Mouse (Mus musculus) intestine, embryonic 15.5 days (tissue): ENCODE results near the gene Epb41l2. TPM values are rescaled to one million over a fixed set of nuclear protein-coding genes. Genes with fewer than 3 reads are reported as not detected.

ENCODE experiments used
- ATAC-seq: fragments of 200-750 bp; cut with Nextera tagmentation; 2 replicates; pipeline ENCODE4 v1.8.0; 2017; ENCODE audit warnings: moderate TSS enrichment, moderate library complexity
- H3K27ac ChIP-seq: fragments of 300-500 bp; sonication (generic); 2 replicates; pipeline ENCODE4 v1.5.1; 2015; ENCODE audit warnings: mild to moderate bottlenecking, inconsistent platforms
- H3K27me3 ChIP-seq: fragments of 300-500 bp; sonication (generic); replicated peaks from 2 replicates; pipeline ENCODE4 v1.6.1; 2015; ENCODE audit warnings: inconsistent platforms
- H3K36me3 ChIP-seq: fragments of 300-500 bp; sonication (generic); 2 replicates; pipeline ENCODE4 v1.6.1; 2015; ENCODE audit warnings: inconsistent platforms
- H3K4me1 ChIP-seq: fragments of 300-500 bp; sonication (generic); replicated peaks from 2 replicates; pipeline ENCODE4 v1.6.1; 2015; ENCODE audit warnings: inconsistent platforms
- H3K4me2 ChIP-seq: fragments of 300-500 bp; sonication (generic); replicated peaks from 2 replicates; pipeline ENCODE4 v1.6.1; 2015; ENCODE audit warnings: mild to moderate bottlenecking, inconsistent platforms
- H3K4me3 ChIP-seq: fragments of 300-500 bp; sonication (generic); replicated peaks from 2 replicates; pipeline ENCODE4 v1.5.1; 2015; ENCODE audit warnings: inconsistent platforms
- H3K9ac ChIP-seq: fragments of 300-500 bp; sonication (generic); 2 replicates; pipeline ENCODE4 v1.6.1; 2015; ENCODE audit warnings: inconsistent platforms
- H3K9me3 ChIP-seq: fragments of 300-500 bp; sonication (generic); 2 replicates; pipeline ENCODE4 v1.6.1; 2016; ENCODE audit warnings: inconsistent platforms
- WGBS: fragments of 180-500 bp; shearing (Covaris S2); methylation state at CpG from one replicate; pipeline ENCODE4 v1.1.7; 2015; 5-methylcytosine and 5-hydroxymethylcytosine counted together
- polyA plus RNA-seq: library from polyadenylated mRNA; unstranded; fragments of >200 nt; fragmentation: Nextera tagmentation; extraction: Ambion mirVana; gene quantifications from 2 replicates; pipeline ENCODE4 v1.2.1, GENCODE M21; 2015

The Epb41l2 gene
- polyA plus RNA-seq, 1 experiment from 2014 or later = 42.1 TPM

- H3K9ac ChIP-seq = no peak overlapping the region
- H3K27ac ChIP-seq = peak overlapping the region; percentile 60; the same call in 1 of the 2 replicates
- no peaks in the 10 kb centered on the region for H3K9me3 ChIP-seq
- H3K4me1 ChIP-seq = peaks cover 35% of the 10 kb centered on the region
- ATAC-seq = no peak
- no peak overlapping the region for H3K4me3 ChIP-seq
- H3K27me3 ChIP-seq = no peaks in the 10 kb centered on the region
- H3K36me3 ChIP-seq = no peaks in the 10 kb centered on the region
- peak overlapping the region; percentile 36 for H3K4me2 ChIP-seq
- 43% methylated on average over 5 of the region's 5 CpGs for WGBS
These were observed 73.3 kb downstream of the Epb41l2 start for GRCm38 (mm10) chr10:25432938-25433337.

- Histone ChIP-seq H3K36me3 (no peaks in the 10 kb centered on the region), H3K27ac (no peak overlapping the region), H3K4me3 (no peak overlapping the region), H3K4me1 (peaks cover 31% of the 10 kb centered on the region), H3K27me3 (no peaks in the 10 kb centered on the region), H3K4me2 (no peak overlapping the region), H3K9me3 (no peaks in the 10 kb centered on the region), H3K9ac (no peak overlapping the region)
- no peak for ATAC-seq
- WGBS = 19% methylated on average over 3 of the region's 3 CpGs
These were observed 73.9 kb downstream of the Epb41l2 start for GRCm38 (mm10) chr10:25433524-25433923.

- Histone ChIP-seq H3K36me3 (no peaks in the 10 kb centered on the region), H3K27ac (peak overlapping the region; percentile 34; the same call in 1 of the 2 replicates), H3K9ac (no peak overlapping the region), H3K9me3 (no peaks in the 10 kb centered on the region), H3K4me2 (peak overlapping the region; percentile 34), H3K4me1 (peaks cover 28% of the 10 kb centered on the region), H3K4me3 (no peak overlapping the region), H3K27me3 (no peaks in the 10 kb centered on the region)
- ATAC-seq = peak; percentile 84
- WGBS = 30% methylated on average over 13 of the region's 13 CpGs
These were observed 74.9 kb downstream of the Epb41l2 start for GRCm38 (mm10) chr10:25434358-25435044.

GRCm38 (mm10) chr10:25436703-25437401 is 77.3 kb downstream of the Epb41l2 start:
- Histone ChIP-seq H3K9ac (no peak overlapping the region), H3K27ac (no peak overlapping the region), H3K27me3 (no peaks in the 10 kb centered on the region), H3K36me3 (no peaks in the 10 kb centered on the region), H3K9me3 (no peaks in the 10 kb centered on the region), H3K4me1 (peaks cover 17% of the 10 kb centered on the region), H3K4me2 (no peak overlapping the region), H3K4me3 (no peak overlapping the region)
- 88% methylated on average over 6 of the region's 6 CpGs for WGBS
- ATAC-seq = no peak

- 86% methylated on average over 6 of the region's 6 CpGs for WGBS
- no peak for ATAC-seq
These were observed 78.1 kb downstream of the Epb41l2 start for GRCm38 (mm10) chr10:25437586-25438298.

GRCm38 (mm10) chr10:25438299-25438680 is 78.7 kb downstream of the Epb41l2 start:
- H3K4me1 ChIP-seq = peaks cover 13% of the 10 kb centered on the region
- no peaks in the 10 kb centered on the region for H3K27me3 ChIP-seq
- H3K4me3 ChIP-seq = no peak overlapping the region
- WGBS = 73% methylated on average over 8 of the region's 8 CpGs
- H3K9ac ChIP-seq = no peak overlapping the region
- H3K4me2 ChIP-seq = no peak overlapping the region
- no peaks in the 10 kb centered on the region for H3K36me3 ChIP-seq
- H3K27ac ChIP-seq = no peak overlapping the region
- no peaks in the 10 kb centered on the region for H3K9me3 ChIP-seq
- no peak for ATAC-seq

More at GRCm38 (mm10) chr10:25437586-25438298, 78.1 kb downstream of the Epb41l2 start:
- no peak overlapping the region for H3K27ac ChIP-seq
- H3K9me3 ChIP-seq = no peaks in the 10 kb centered on the region
- H3K36me3 ChIP-seq = no peaks in the 10 kb centered on the region
- H3K4me1 ChIP-seq = peaks cover 13% of the 10 kb centered on the region
- H3K4me3 ChIP-seq = no peak overlapping the region
- H3K4me2 ChIP-seq = no peak overlapping the region
- no peak overlapping the region for H3K9ac ChIP-seq
- H3K27me3 ChIP-seq = no peaks in the 10 kb centered on the region

GRCm38 (mm10) chr10:25439163-25439562 is 79.6 kb downstream of the Epb41l2 start:
- Histone ChIP-seq H3K4me2 (no peak overlapping the region), H3K4me1 (peaks cover 10% of the 10 kb centered on the region), H3K9me3 (no peaks in the 10 kb centered on the region), H3K27ac (no peak overlapping the region), H3K36me3 (no peaks in the 10 kb centered on the region), H3K4me3 (no peak overlapping the region), H3K27me3 (no peaks in the 10 kb centered on the region), H3K9ac (no peak overlapping the region)
- no peak for ATAC-seq
- WGBS = 56% methylated on average over 4 of the region's 4 CpGs

- no peaks in the 10 kb centered on the region for H3K36me3 ChIP-seq
- WGBS = 83% methylated on average over 3 of the region's 3 CpGs
- ATAC-seq = no peak
These were observed 80.3 kb downstream of the Epb41l2 start for GRCm38 (mm10) chr10:25439856-25440255.

GRCm38 (mm10) chr10:25441405-25441804 is 81.8 kb downstream of the Epb41l2 start:
- Histone ChIP-seq H3K4me3 (no peak overlapping the region), H3K27ac (no peak overlapping the region), H3K9me3 (no peaks in the 10 kb centered on the region), H3K4me2 (no peak overlapping the region), H3K9ac (no peak overlapping the region), H3K36me3 (no peaks in the 10 kb centered on the region), H3K27me3 (no peaks in the 10 kb centered on the region), H3K4me1 (no peaks in the 10 kb centered on the region)
- WGBS = 82% methylated on average over 7 of the region's 7 CpGs
- ATAC-seq = no peak

More at GRCm38 (mm10) chr10:25439856-25440255, 80.3 kb downstream of the Epb41l2 start:
- no peak overlapping the region for H3K4me2 ChIP-seq
- H3K27me3 ChIP-seq = no peaks in the 10 kb centered on the region
- H3K4me1 ChIP-seq = peaks cover 4% of the 10 kb centered on the region
- H3K9me3 ChIP-seq = no peaks in the 10 kb centered on the region
- no peak overlapping the region for H3K4me3 ChIP-seq
- H3K27ac ChIP-seq = no peak overlapping the region
- H3K9ac ChIP-seq = no peak overlapping the region

- Histone ChIP-seq H3K4me3 (no peak overlapping the region), H3K36me3 (no peaks in the 10 kb centered on the region), H3K27ac (no peak overlapping the region), H3K9ac (no peak overlapping the region), H3K4me1 (no peaks in the 10 kb centered on the region), H3K27me3 (no peaks in the 10 kb centered on the region), H3K4me2 (no peak overlapping the region), H3K9me3 (no peaks in the 10 kb centered on the region)
- ATAC-seq = no peak
- 84% methylated on average over 6 of the region's 6 CpGs for WGBS
These were observed 84.0 kb downstream of the Epb41l2 start for GRCm38 (mm10) chr10:25443626-25444025.

- no peak overlapping the region for H3K9ac ChIP-seq
- H3K27me3 ChIP-seq = no peaks in the 10 kb centered on the region
- H3K4me3 ChIP-seq = no peak overlapping the region
- no peak overlapping the region for H3K4me2 ChIP-seq
- ATAC-seq = no peak
- H3K4me1 ChIP-seq = no peaks in the 10 kb centered on the region
- no peaks in the 10 kb centered on the region for H3K36me3 ChIP-seq
- H3K9me3 ChIP-seq = no peaks in the 10 kb centered on the region
- 84% methylated on average over 5 of the region's 5 CpGs for WGBS
- H3K27ac ChIP-seq = no peak overlapping the region
These were observed 84.7 kb downstream of the Epb41l2 start for GRCm38 (mm10) chr10:25444198-25444783.

- Histone ChIP-seq H3K27me3 (no peaks in the 10 kb centered on the region), H3K4me3 (no peak overlapping the region), H3K36me3 (no peaks in the 10 kb centered on the region), H3K9ac (no peak overlapping the region), H3K4me2 (no peak overlapping the region), H3K9me3 (no peaks in the 10 kb centered on the region), H3K27ac (no peak overlapping the region), H3K4me1 (no peaks in the 10 kb centered on the region)
- WGBS = 55% methylated on average over 5 of the region's 5 CpGs
- ATAC-seq = no peak
These were observed 87.4 kb downstream of the Epb41l2 start for GRCm38 (mm10) chr10:25446953-25447525.
